Mouse (Mus musculus) c-Kit-positive CD71-positive TER-119-negative erythroid progenitor cells, embryonic 14.5 days (primary cell): ENCODE results near the gene Chpf2.

ENCODE experiments used
- DNase-seq: peaks from one replicate; pipeline ENCODE4 v3.0.0-alpha.2; 2013; ENCODE audit warnings: low read depth

Gene Chpf2

DNA sequence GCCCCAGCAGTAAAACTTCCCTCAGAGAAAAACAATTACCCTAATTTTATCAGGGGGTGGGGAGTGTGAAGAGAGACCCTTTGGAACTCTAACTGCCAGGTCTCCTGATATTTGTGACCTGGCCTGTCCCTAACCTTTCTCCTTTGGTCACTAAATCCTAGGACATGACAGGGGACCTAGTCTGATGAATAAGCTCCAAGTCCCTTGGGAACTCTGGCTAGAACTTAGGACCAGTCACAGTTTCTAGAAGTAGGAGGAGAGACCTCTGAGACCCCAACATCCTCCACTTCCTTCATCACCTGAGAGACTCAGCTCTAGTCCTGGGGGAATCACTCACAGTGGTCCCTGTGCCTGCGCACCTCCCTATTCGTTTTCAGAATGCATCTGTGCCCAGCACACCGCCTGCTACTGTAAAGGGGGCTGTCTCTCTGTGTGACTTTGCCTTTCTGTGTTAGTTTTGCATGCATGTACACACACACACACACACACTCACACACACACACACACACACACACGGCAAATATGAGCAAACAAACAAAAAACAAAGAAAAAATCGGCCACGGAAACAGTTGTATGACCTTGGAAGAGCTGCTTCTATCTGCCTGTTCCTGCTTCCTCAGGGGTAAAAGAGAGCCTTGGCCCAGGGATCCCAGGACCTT lies 18.9 kb downstream of the Chpf2 start:
- DNase-seq, result no peak

DNA sequence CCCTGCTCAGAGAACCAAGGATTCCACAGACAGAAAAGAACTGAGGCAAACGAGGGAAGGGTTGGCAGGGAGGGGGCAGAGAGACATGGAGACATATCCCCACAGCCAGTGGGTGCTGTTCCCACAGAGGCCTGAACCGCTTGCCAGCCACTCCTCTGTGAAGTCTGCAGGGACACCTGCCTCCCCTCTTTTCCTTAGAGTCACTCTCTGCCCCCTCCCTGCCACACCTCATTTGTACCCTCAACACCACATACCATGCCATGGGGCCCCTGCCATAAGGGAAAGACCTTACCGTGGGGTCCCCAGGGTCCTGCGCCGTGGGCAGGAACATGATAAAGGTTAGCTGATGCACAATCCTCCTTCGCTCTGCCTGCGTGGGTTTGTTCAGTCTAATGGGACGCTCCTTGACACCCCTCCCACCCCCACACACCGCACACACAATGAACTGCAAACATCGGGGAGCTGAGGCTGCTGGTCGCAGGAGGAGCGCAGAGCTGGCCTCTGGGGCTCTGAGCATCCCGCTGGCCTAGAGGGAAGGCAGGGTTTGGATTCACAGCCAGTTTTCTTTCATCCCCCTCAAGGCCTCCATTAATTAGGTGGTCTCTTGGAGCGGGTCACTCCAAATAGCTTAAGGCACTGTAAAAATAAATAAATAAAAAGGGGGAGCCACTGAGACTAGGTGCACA lies 19.6 kb downstream of the Chpf2 start:
- no peak for DNase-seq

DNA sequence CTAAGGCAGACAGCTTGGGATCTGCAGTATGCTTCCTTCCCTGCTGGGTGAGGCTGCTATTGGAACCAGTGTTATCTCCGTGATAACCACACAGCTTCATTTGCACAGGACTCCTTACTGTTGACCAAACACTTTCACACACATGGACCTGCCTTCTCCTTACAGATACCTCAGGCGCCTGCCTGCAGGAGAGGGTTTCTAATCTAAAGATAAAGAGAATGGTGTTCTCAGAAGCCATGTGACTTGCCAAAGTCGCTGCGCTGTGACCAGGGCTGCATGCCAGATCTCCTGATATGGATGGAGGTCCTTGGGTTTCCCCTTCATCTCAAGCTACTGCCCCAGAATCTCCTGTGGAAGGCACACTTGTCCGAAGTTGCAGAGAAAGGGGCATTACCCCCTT lies 22.8 kb downstream of the Chpf2 start:
- DNase-seq, result no peak

DNA sequence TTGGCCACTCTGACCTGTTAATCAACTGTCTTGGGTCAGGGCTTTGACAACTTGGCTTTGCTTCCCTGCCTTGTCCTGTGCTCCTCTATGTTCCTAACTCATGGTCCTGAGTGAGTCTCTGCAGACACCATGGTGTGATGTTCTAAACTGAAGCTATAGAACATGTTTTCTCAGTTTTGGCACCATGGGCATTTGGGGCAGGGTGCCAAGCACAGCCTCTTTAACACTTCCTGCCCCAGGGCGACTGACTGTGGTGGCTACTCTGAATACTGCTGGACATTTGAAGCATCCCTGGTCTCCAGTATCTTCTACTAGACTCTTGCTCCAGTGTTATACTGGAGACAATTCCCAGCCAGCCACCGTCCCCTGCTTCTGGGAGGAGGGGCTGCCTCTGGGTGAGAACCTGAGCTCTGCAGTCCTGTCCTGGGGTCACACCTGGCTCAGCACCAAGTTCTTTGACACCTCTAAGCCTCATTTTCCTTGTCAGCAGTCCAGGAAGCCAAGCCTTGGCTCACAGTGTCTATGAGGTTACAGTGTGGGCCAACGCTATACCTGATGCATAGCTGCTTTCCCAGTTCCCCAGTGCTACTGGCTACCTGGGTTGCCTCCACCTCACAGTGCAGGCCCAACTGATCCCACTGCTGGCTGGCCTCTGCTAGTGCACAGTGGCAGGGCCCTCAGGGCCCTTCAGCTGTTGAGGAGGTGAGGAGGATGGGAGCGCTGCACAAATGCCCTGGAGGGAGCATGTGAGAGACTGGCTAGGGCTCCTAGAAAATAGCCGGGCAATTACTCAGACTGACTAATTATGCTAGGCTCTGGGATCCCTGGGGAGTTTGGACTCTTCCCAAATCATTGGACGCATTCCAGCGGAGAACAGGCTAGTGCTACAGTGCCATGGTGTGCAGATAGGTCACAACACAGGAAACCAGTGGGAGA lies 25.1 kb downstream of the Chpf2 start:
- DNase-seq, result no peak

DNA sequence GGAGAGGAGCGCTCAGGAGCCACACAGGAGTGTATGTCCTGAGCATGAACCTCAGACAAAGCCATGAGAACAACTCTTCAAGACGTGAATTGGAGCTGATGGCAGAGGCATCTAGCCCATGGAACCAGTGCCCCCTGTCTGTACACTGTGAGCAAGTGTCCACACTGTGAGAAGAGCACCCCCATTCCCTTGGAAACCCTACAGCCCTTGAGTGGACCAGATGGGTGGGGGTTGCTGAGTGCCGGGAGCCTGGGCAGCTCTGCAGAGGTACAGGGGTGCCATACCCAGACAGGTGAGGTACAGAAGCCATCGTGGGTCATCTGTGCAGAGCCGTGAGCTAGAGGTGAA lies 25.7 kb downstream of the Chpf2 start:
- no peak for DNase-seq

GRCm38 (mm10) chr5:24615097-24615496 lies 28.6 kb downstream of the Chpf2 start:
- DNase-seq, result no peak

- no peak for DNase-seq
Measured at GRCm38 (mm10) chr5:24618921-24619320, 32.4 kb downstream of the Chpf2 start.

GRCm38 (mm10) chr5:24620116-24620515 lies 33.6 kb downstream of the Chpf2 start:
- no peak for DNase-seq

DNA sequence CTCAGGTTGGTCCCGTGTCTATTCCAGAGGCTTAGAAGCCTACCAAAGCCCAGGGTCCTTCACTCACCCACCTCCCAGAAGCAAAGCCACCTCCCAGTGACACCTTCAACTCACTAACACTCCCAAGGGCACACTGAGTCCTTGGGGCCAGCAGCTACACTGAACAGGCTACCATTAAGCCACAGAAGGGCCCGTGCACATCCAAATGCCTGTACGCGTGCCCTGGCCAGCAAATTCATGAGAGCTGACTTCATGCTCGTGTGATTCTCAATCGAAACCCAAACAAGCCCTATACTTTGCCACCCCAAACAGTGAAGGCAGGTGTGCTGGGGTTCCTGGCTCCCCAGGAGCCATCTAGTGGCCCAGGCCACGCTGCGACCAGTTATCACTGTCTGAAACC lies 34.1 kb downstream of the Chpf2 start:
- DNase-seq, result no peak

GRCm38 (mm10) chr5:24622386-24623040 lies 36.0 kb downstream of the Chpf2 start:
- no peak for DNase-seq

GRCm38 (mm10) chr5:24623041-24623985 lies 36.8 kb downstream of the Chpf2 start:
- DNase-seq, result no peak

DNA sequence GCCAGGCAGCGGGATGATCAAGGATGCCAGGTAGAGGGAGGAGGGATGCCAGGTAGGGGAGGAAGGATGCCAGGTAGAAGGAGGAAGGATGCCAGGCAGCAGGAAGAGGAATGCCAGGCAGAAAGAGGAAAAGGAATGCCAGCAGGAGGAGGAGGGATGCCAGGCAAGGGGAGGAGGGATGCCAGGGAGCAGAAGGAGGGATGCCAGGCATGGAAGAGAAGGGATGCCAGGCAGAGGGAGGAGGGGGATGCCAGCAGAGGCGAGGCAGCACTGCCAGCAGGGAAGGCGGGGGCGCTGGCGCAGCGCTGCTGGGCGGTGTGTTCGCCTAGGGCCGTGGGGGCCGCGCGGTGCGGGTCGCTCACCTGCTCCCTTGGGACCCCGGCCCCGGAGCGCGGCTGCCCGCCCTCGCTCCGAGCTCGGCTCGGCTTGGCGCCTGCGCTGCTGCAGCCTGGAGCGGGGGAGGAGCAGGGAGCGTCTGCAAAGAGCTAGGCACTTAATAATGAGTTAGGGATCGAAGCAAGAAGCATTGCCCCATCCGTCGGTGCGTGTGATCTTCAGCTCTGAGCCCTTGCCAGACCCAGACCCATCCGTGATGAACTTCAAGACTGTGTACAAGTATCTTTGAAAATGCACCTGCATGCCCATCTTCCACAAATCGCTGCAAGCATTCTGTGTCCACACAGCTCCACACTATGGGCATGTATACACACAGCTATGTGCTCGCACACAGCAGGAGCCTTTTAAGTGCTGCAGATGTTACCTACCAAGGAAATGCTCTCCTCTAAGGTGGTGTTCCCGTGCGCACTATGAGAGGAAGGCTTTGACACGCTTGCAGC lies 37.7 kb downstream of the Chpf2 start, which contains the start of gene Smarcd3:
Smarcd3 (minus strand) TSS at position 426 of the 836 bp plus-strand sequence.
- no peak for DNase-seq

GRCm38 (mm10) chr5:24624822-24625120 lies 38.2 kb downstream of the Chpf2 start:
- DNase-seq, result no peak

DNA sequence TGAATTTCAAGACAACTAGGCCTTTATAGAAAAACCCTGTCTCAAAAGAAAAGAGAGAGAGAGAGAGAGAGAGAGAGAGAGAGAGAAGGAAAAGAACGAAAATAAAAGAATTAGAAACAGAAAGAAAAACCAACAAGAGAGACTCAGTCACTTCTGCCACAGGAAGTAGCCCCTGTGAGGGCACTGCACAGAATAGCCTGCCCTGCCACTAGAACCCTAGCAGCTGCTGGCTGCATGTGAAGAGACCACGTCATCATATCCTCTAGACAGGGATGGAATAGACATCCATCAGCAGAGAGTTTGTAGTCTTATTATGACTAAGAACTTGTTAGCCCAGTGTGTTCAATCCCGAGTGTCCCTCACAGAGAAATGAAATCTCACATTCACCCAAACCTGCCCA lies 43.2 kb downstream of the Chpf2 start:
- no peak for DNase-seq

DNA sequence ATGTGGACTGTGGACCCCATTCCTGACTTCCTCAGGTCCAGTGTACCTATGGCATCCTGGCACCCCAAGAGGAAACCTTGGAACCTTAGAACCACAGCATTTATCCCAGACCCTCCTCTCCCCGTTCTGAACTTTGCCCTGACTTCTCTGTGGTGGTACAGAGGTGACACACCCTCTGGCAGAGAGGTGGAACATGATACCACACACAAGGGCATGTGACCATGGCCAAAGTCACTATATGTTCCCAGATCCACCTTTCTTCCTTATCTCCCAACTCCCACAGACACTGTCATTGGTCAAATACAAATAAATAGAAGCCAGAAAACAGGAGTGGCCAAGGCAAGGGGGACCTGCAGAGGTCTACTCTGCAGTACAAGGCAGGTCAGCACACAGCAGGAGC lies 48.6 kb downstream of the Chpf2 start:
- DNase-seq, result no peak

GRCm38 (mm10) chr5:24635526-24636141 lies 49.1 kb downstream of the Chpf2 start:
- no peak for DNase-seq

GRCm38 (mm10) chr5:24636987-24637386 lies 50.4 kb downstream of the Chpf2 start:
- no peak for DNase-seq

- DNase-seq, result no peak
Measured at GRCm38 (mm10) chr5:24638131-24638530, 51.6 kb downstream of the Chpf2 start.

GRCm38 (mm10) chr5:24639081-24639480 lies 52.5 kb downstream of the Chpf2 start:
- no peak for DNase-seq
